17 mouse cellular contexts compared by ENCODE assay signal in genomic region chr1:118911427-118911727, GRCm38 (mm10).
DNase-seq lines count a peak whose midpoint lies in the region; ATAC-seq lines count a peak whose summit lies in the region.
"Had no signal": no experiment of that assay in that cellular context is flagged by ENCODE, and none has a peak within 500 bp of the region (broad histone marks: within the 10 kb centered on the region; RNA-seq: fewer than 3 reads in every experiment).

No protein-coding gene starts in this region.

- DNase-seq in midbrain, embryonic 10.5 days (ENCODE audit: low spot score): no peak
- no peak for DNase-seq in hindbrain, embryonic 14.5 days (ENCODE audit: low spot score)
- no peak for DNase-seq in adrenal gland, postnatal 25 days
- no peak for DNase-seq in spleen, postnatal 14 days (ENCODE audit: low spot score in 2 of 2)
- DNase-seq in yolk sac, embryonic 10.5 days (ENCODE audit: low spot score): no peak
- DNase-seq: adrenal gland, adult 8-10 months; cerebellum, adult 11 months; cerebellum, postnatal 14 days; heart, adult 2 months; heart, postnatal 10 days; lung, adult 2 months; lung, postnatal 36 days; right cerebral cortex, postnatal 4 days had no signal

- H3K4me3 ChIP-seq in midbrain, embryonic 10.5 days: 0 out of 2 replicates have a peak overlapping the region, but pooled peaks have one; percentile 28
- H3K4me3 ChIP-seq in midbrain, embryonic 16.5 days (ENCODE audit: low read depth, low read length): no peak overlapping the region
- no peak overlapping the region for H3K4me3 ChIP-seq in forebrain, embryonic 13.5 days
- H3K4me3 ChIP-seq in hindbrain, embryonic 14.5 days (replicated peaks; ENCODE audit: low read length): no peak overlapping the region
- H3K4me3 ChIP-seq in neural tube, embryonic 13.5 days: no peak overlapping the region
- H3K4me3 ChIP-seq: heart, adult 2 months had no signal

- WGBS in midbrain, embryonic 10.5 days: 18% methylated on average over 3 of the region's 3 CpGs
- WGBS in midbrain, embryonic 16.5 days: 16% methylated on average over 3 of the region's 3 CpGs
- 0% methylated on average over 3 of the region's 3 CpGs for WGBS in forebrain, embryonic 13.5 days
- WGBS in hindbrain, embryonic 14.5 days: 22% methylated on average over 3 of the region's 3 CpGs
- 7% methylated on average over 3 of the region's 3 CpGs for WGBS in neural tube, embryonic 13.5 days

- peaks cover 87% of the 10 kb centered on the region for H3K27me3 ChIP-seq in midbrain, embryonic 10.5 days (ENCODE audit: low read depth, poor library complexity, severe bottlenecking)
- H3K27me3 ChIP-seq in midbrain, embryonic 16.5 days (ENCODE audit: control insufficient read depth, insufficient read depth, low read depth, low read length): no peaks in the 10 kb centered on the region
- 0 out of 2 replicates have a peak, but pooled peaks cover 8% of the 10 kb centered on the region for H3K27me3 ChIP-seq in forebrain, embryonic 13.5 days
- no peaks in the 10 kb centered on the region for H3K27me3 ChIP-seq in hindbrain, embryonic 14.5 days (ENCODE audit: control insufficient read depth, insufficient read depth, low read length)
- peaks cover 18% of the 10 kb centered on the region; the same call in 1 of the 2 replicates for H3K27me3 ChIP-seq in neural tube, embryonic 13.5 days

- H3K4me1 ChIP-seq in midbrain, embryonic 10.5 days: peaks cover 74% of the 10 kb centered on the region
- peaks cover 16% of the 10 kb centered on the region for H3K4me1 ChIP-seq in midbrain, embryonic 16.5 days (ENCODE audit: control insufficient read depth, insufficient read depth, low read length)
- H3K4me1 ChIP-seq in forebrain, embryonic 13.5 days: peaks cover 68% of the 10 kb centered on the region
- peaks cover 19% of the 10 kb centered on the region for H3K4me1 ChIP-seq in hindbrain, embryonic 14.5 days (replicated peaks; ENCODE audit: control insufficient read depth, insufficient read depth, low read length)
- H3K4me1 ChIP-seq in neural tube, embryonic 13.5 days (replicated peaks): peaks cover 62% of the 10 kb centered on the region

- no peaks in the 10 kb centered on the region for H3K9me3 ChIP-seq in midbrain, embryonic 10.5 days (replicated peaks)
- no peaks in the 10 kb centered on the region for H3K9me3 ChIP-seq in midbrain, embryonic 16.5 days (replicated peaks; ENCODE audit: control insufficient read depth, low read length, poor library complexity, severe bottlenecking)
- no peaks in the 10 kb centered on the region for H3K9me3 ChIP-seq in forebrain, embryonic 13.5 days (replicated peaks)
- no peaks in the 10 kb centered on the region for H3K9me3 ChIP-seq in hindbrain, embryonic 14.5 days (ENCODE audit: control insufficient read depth, low read length)
- H3K9me3 ChIP-seq in neural tube, embryonic 13.5 days: no peaks in the 10 kb centered on the region

- no peak overlapping the region for H3K9ac ChIP-seq in midbrain, embryonic 16.5 days (ENCODE audit: low read depth, low read length)
- peak overlapping the region; percentile 0; the same call in 1 of the 2 replicates for H3K9ac ChIP-seq in forebrain, embryonic 13.5 days
- H3K9ac ChIP-seq in hindbrain, embryonic 14.5 days: no peak overlapping the region
- no peak overlapping the region for H3K9ac ChIP-seq in neural tube, embryonic 13.5 days

- H3K36me3 ChIP-seq in midbrain, embryonic 10.5 days: no peaks in the 10 kb centered on the region
- H3K36me3 ChIP-seq in midbrain, embryonic 16.5 days (ENCODE audit: control insufficient read depth, insufficient read depth, low read length): no peaks in the 10 kb centered on the region
- H3K36me3 ChIP-seq in forebrain, embryonic 13.5 days (ENCODE audit: poor library complexity, severe bottlenecking): no peaks in the 10 kb centered on the region
- no peaks in the 10 kb centered on the region for H3K36me3 ChIP-seq in hindbrain, embryonic 14.5 days (replicated peaks; ENCODE audit: control insufficient read depth, insufficient read depth)
- no peaks in the 10 kb centered on the region for H3K36me3 ChIP-seq in neural tube, embryonic 13.5 days

- no peak overlapping the region for H3K4me2 ChIP-seq in midbrain, embryonic 16.5 days (ENCODE audit: low read length)
- peak overlapping the region; percentile 42; the same call in 1 of the 2 replicates for H3K4me2 ChIP-seq in forebrain, embryonic 13.5 days
- H3K4me2 ChIP-seq in hindbrain, embryonic 14.5 days (replicated peaks): no peak overlapping the region
- H3K4me2 ChIP-seq in neural tube, embryonic 13.5 days: no peak overlapping the region
- H3K4me2 ChIP-seq: liver, embryonic 11.5 days had no signal

- ATAC-seq in midbrain, embryonic 16.5 days: no peak
- ATAC-seq in forebrain, embryonic 13.5 days: no peak
- ATAC-seq in hindbrain, embryonic 14.5 days (ENCODE audit: low FRiP score): 0 out of 2 replicates have a peak, but pooled peaks have one; percentile 16
- ATAC-seq in neural tube, embryonic 13.5 days (ENCODE audit: low read depth): peak; percentile 16; the same call in 1 of the 2 replicates

- peak overlapping the region; percentile 78 for H3K27ac ChIP-seq in midbrain, embryonic 10.5 days (replicated peaks)
- no peak overlapping the region for H3K27ac ChIP-seq in midbrain, embryonic 16.5 days (ENCODE audit: low read length)
- peak overlapping the region; percentile 75 for H3K27ac ChIP-seq in forebrain, embryonic 13.5 days
- no peak overlapping the region for H3K27ac ChIP-seq in hindbrain, embryonic 14.5 days
- no peak overlapping the region for H3K27ac ChIP-seq in neural tube, embryonic 13.5 days (replicated peaks)
- H3K27ac ChIP-seq: heart, adult 2 months had no signal

Comparison
In these comparisons a context has a peak if more than half of its experiments do, and no peak if none do; other contexts are left out.
1. H3K27ac ChIP-seq: peak in midbrain, embryonic 10.5 days (single experiment) and forebrain, embryonic 13.5 days (single experiment); none in midbrain, embryonic 16.5 days (single experiment), hindbrain, embryonic 14.5 days (single experiment) and neural tube, embryonic 13.5 days (single experiment).
2. ATAC-seq: peak in hindbrain, embryonic 14.5 days (single experiment) and neural tube, embryonic 13.5 days (single experiment); none in midbrain, embryonic 16.5 days (single experiment) and forebrain, embryonic 13.5 days (single experiment).